In the genomic region with DNA sequence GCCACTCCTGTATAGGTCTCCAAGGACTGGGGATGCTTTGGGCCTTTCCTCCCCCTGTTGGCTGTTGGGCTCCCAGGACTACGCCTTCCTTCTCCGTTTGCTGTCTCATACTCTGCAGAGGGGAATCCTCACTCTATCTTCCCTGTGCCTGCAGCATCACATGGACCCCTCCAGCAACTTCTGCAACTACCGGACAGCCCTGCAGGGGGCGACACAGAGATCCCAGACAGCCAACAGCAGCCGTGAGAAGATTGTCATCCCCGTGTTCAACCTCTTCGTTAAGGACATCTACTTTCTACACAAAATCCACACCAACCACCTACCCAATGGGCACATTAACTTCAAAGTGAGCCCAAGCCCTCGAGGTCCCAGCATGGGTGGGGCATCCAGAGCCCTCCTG, we compare ENCODE assay signal across 9 mouse cellular contexts. TPM values are rescaled to one million over a fixed set of nuclear protein-coding genes. Genes with fewer than 3 reads are reported as not detected.
DNase-seq lines count a peak whose midpoint lies in the region; ATAC-seq lines count a peak whose summit lies in the region.
"Had no signal": no experiment of that assay in that cellular context is flagged by ENCODE, and none has a peak within 500 bp of the region (broad histone marks: within the 10 kb centered on the region; RNA-seq: fewer than 3 reads in every experiment).

No protein-coding gene starts in this region.

- ATAC-seq in cerebellum, adult (ENCODE audit: insufficient number of reproducible peaks, low FRiP score, low TSS enrichment): no peak
- peak; percentile 58 for ATAC-seq in granulocyte monocyte progenitor cell, adult 5-6 weeks (replicated peaks; ENCODE audit: poor library complexity, severe bottlenecking)

- peak; percentile 47 to 61 for DNase-seq in cerebellum, postnatal 25 days
- peak; percentile 37 to 50 for DNase-seq in layer of hippocampus, postnatal 25 days (ENCODE audit: extremely low spot score in 1 of 2, low spot score in 1 of 2)
- no peak for DNase-seq in layer of hippocampus, adult 9-11 months
- peak; percentile 41 for DNase-seq in A20 (ENCODE audit: low read depth, low spot score)
- DNase-seq in adrenal gland, postnatal 10 days: no peak
- DNase-seq in T-cell, adult 2 months (ENCODE audit: low spot score): no peak
- DNase-seq: kidney, adult 11 months had no signal

RNA-seq across cellular contexts. Expression of gene Csgalnact2, which starts 51.0 kb away (rescaled TPM):
- 10 to 100 TPM; 10.7 to 11.2 TPM for total RNA-seq in layer of hippocampus, postnatal 25 days (2021)
- 117 and 137 TPM in 2 replicates for total RNA-seq in granulocyte monocyte progenitor cell, adult 5-6 weeks (2014; fragmentation: Nextera tagmentation)
- total RNA-seq in granulocyte monocyte progenitor cell, adult 5-6 weeks (2017): 228 and 243 TPM in 2 replicates
- 10 to 100 TPM; 16.6 to 17.5 TPM for total RNA-seq in adrenal gland, postnatal 10 days (2021)

Comparison
In these comparisons a context has a peak if more than half of its experiments do, and no peak if none do; other contexts are left out.
1. DNase-seq: peak in cerebellum, postnatal 25 days (2 of 2), layer of hippocampus, postnatal 25 days (2 of 2) and A20 (single experiment); none in layer of hippocampus, adult 9-11 months (single experiment), adrenal gland, postnatal 10 days (single experiment) and T-cell, adult 2 months (single experiment).
2. RNA of gene Csgalnact2, which starts 51.0 kb away (total RNA-seq): 117 to 243 TPM in granulocyte monocyte progenitor cell, adult 5-6 weeks; 16.6 to 17.5 TPM in adrenal gland, postnatal 10 days and 10.7 to 11.2 TPM in layer of hippocampus, postnatal 25 days; every median in the first group is over 4 times any median in the second.